Mouse (Mus musculus): ENCODE data around the gene Mok. TPM values are rescaled to one million over a fixed set of nuclear protein-coding genes. Genes with fewer than 3 reads are reported as not detected.

The Mok gene
- polyA plus RNA-seq, 1 experiment from 2014 or later, result 11.8 TPM

GRCm38 (mm10) chr12:110822366-110822765, 18.4 kb downstream of the Mok start:
- H3K4me2 ChIP-seq, result no peak overlapping the region
- ATAC-seq (ENCODE audit: low FRiP score), result no peak

GRCm38 (mm10) chr12:110821787-110822186, 19.0 kb downstream of the Mok start:
- ATAC-seq (ENCODE audit: low FRiP score) (no peak), DNase-seq (ENCODE audit: low spot score, missing footprints) (peak; percentile 17)
- no peaks in the 10 kb centered on the region for H3K4me1 ChIP-seq (ENCODE audit: control insufficient read depth, insufficient read depth, low read length)
- no peak overlapping the region for H3K9ac ChIP-seq (ENCODE audit: low read length)
- WGBS, result 88% methylated on average over 2 of the region's 2 CpGs
- H3K36me3 ChIP-seq (ENCODE audit: control insufficient read depth, insufficient read depth, low read length), result no peaks in the 10 kb centered on the region
- no peak overlapping the region for H3K27ac ChIP-seq (ENCODE audit: low read depth, low read length)
- no peaks in the 10 kb centered on the region for H3K27me3 ChIP-seq (ENCODE audit: control insufficient read depth, insufficient read depth, low read length)
- H3K4me3 ChIP-seq (ENCODE audit: low read depth, low read length), result no peak overlapping the region
- no peak overlapping the region for H3K4me2 ChIP-seq
- H3K9me3 ChIP-seq (ENCODE audit: control insufficient read depth, low read length), result no peaks in the 10 kb centered on the region

More at GRCm38 (mm10) chr12:110822366-110822765, 18.4 kb downstream of the Mok start:
- H3K4me1 ChIP-seq (ENCODE audit: control insufficient read depth, insufficient read depth, low read length), result no peaks in the 10 kb centered on the region
- H3K9ac ChIP-seq (ENCODE audit: low read length), result no peak overlapping the region
- WGBS, result 91% methylated on average over 7 of the region's 7 CpGs
- H3K36me3 ChIP-seq (ENCODE audit: control insufficient read depth, insufficient read depth, low read length), result no peaks in the 10 kb centered on the region
- H3K27me3 ChIP-seq (ENCODE audit: control insufficient read depth, insufficient read depth, low read length), result no peaks in the 10 kb centered on the region
- DNase-seq (ENCODE audit: low spot score, missing footprints), result peak; percentile 51
- H3K4me3 ChIP-seq (ENCODE audit: low read depth, low read length), result no peak overlapping the region
- H3K9me3 ChIP-seq (ENCODE audit: control insufficient read depth, low read length), result no peaks in the 10 kb centered on the region
- H3K27ac ChIP-seq (ENCODE audit: low read depth, low read length), result no peak overlapping the region

- Histone ChIP-seq H3K27ac (ENCODE audit: low read depth, low read length) (no peak overlapping the region), H3K9ac (ENCODE audit: low read length) (no peak overlapping the region), H3K9me3 (ENCODE audit: control insufficient read depth, low read length) (no peaks in the 10 kb centered on the region), H3K4me2 (no peak overlapping the region), H3K4me1 (ENCODE audit: control insufficient read depth, insufficient read depth, low read length) (no peaks in the 10 kb centered on the region), H3K36me3 (ENCODE audit: control insufficient read depth, insufficient read depth, low read length) (no peaks in the 10 kb centered on the region), H3K4me3 (ENCODE audit: low read depth, low read length) (no peak overlapping the region), H3K27me3 (ENCODE audit: control insufficient read depth, insufficient read depth, low read length) (no peaks in the 10 kb centered on the region)
- DNase-seq (ENCODE audit: low spot score, missing footprints), result peak; percentile 45
- 76% methylated on average over 8 of the region's 8 CpGs for WGBS
- ATAC-seq (ENCODE audit: low FRiP score), result no peak
These were observed 21.4 kb downstream of the Mok start for GRCm38 (mm10) chr12:110819367-110819766.

- ATAC-seq (ENCODE audit: low FRiP score) (no peak), DNase-seq (ENCODE audit: low spot score, missing footprints) (no peak)
- WGBS, result 97% methylated on average over 2 of the region's 2 CpGs
- Histone ChIP-seq H3K36me3 (ENCODE audit: control insufficient read depth, insufficient read depth, low read length) (no peaks in the 10 kb centered on the region; the same call in 1 of the 2 replicates), H3K27ac (ENCODE audit: low read depth, low read length) (no peak overlapping the region), H3K9ac (ENCODE audit: low read length) (no peak overlapping the region), H3K4me3 (ENCODE audit: low read depth, low read length) (no peak overlapping the region), H3K4me2 (no peak overlapping the region), H3K4me1 (ENCODE audit: control insufficient read depth, insufficient read depth, low read length) (no peaks in the 10 kb centered on the region), H3K9me3 (ENCODE audit: control insufficient read depth, low read length) (no peaks in the 10 kb centered on the region), H3K27me3 (ENCODE audit: control insufficient read depth, insufficient read depth, low read length) (no peaks in the 10 kb centered on the region)
These were observed 23.9 kb downstream of the Mok start for GRCm38 (mm10) chr12:110816833-110817232.

- no peaks in the 10 kb centered on the region for H3K27me3 ChIP-seq (ENCODE audit: control insufficient read depth, insufficient read depth, low read length)
- H3K4me1 ChIP-seq (ENCODE audit: control insufficient read depth, insufficient read depth, low read length), result no peaks in the 10 kb centered on the region
- WGBS, result 84% methylated on average over 17 of the region's 17 CpGs
- DNase-seq (ENCODE audit: low spot score, missing footprints) (peak; percentile 77), ATAC-seq (ENCODE audit: low FRiP score) (no peak)
- no peaks in the 10 kb centered on the region for H3K9me3 ChIP-seq (ENCODE audit: control insufficient read depth, low read length)
- no peak overlapping the region for H3K27ac ChIP-seq (ENCODE audit: low read depth, low read length)
- no peak overlapping the region for H3K9ac ChIP-seq (ENCODE audit: low read length)
- no peaks in the 10 kb centered on the region; the same call in 1 of the 2 replicates for H3K36me3 ChIP-seq (ENCODE audit: control insufficient read depth, insufficient read depth, low read length)
- H3K4me3 ChIP-seq (ENCODE audit: low read depth, low read length), result no peak overlapping the region
- H3K4me2 ChIP-seq, result no peak overlapping the region
These were observed 25.8 kb downstream of the Mok start for GRCm38 (mm10) chr12:110814924-110815323.

GRCm38 (mm10) chr12:110813624-110814023, 27.1 kb downstream of the Mok start:
- ATAC-seq (ENCODE audit: low FRiP score), result no peak
- WGBS, result 95% methylated on average over 6 of the region's 6 CpGs
- Histone ChIP-seq H3K27ac (ENCODE audit: low read depth, low read length) (no peak overlapping the region), H3K4me3 (ENCODE audit: low read depth, low read length) (no peak overlapping the region), H3K9ac (ENCODE audit: low read length) (no peak overlapping the region), H3K27me3 (ENCODE audit: control insufficient read depth, insufficient read depth, low read length) (no peaks in the 10 kb centered on the region), H3K36me3 (ENCODE audit: control insufficient read depth, insufficient read depth, low read length) (no peaks in the 10 kb centered on the region; the same call in 1 of the 2 replicates), H3K4me2 (no peak overlapping the region), H3K9me3 (ENCODE audit: control insufficient read depth, low read length) (no peaks in the 10 kb centered on the region), H3K4me1 (ENCODE audit: control insufficient read depth, insufficient read depth, low read length) (peaks cover 1% of the 10 kb centered on the region; the same call in 1 of the 2 replicates)
- DNase-seq (ENCODE audit: low spot score, missing footprints), result peak; percentile 19

- peaks cover 6% of the 10 kb centered on the region for H3K4me1 ChIP-seq (ENCODE audit: control insufficient read depth, insufficient read depth, low read length)
- H3K4me2 ChIP-seq, result no peak overlapping the region
- no peaks in the 10 kb centered on the region; the same call in 1 of the 2 replicates for H3K36me3 ChIP-seq (ENCODE audit: control insufficient read depth, insufficient read depth, low read length)
- no peak overlapping the region for H3K9ac ChIP-seq (ENCODE audit: low read length)
- no peak overlapping the region for H3K4me3 ChIP-seq (ENCODE audit: low read depth, low read length)
- no peaks in the 10 kb centered on the region for H3K9me3 ChIP-seq (ENCODE audit: control insufficient read depth, low read length)
- no peaks in the 10 kb centered on the region for H3K27me3 ChIP-seq (ENCODE audit: control insufficient read depth, insufficient read depth, low read length)
- DNase-seq (ENCODE audit: low spot score, missing footprints) (no peak), ATAC-seq (ENCODE audit: low FRiP score) (no peak)
- 92% methylated on average over 9 of the region's 9 CpGs for WGBS
- no peak overlapping the region for H3K27ac ChIP-seq (ENCODE audit: low read depth, low read length)
These were observed 27.6 kb downstream of the Mok start for GRCm38 (mm10) chr12:110813132-110813531.

- ATAC-seq (ENCODE audit: low FRiP score), result no peak
- H3K27ac ChIP-seq (ENCODE audit: low read depth, low read length), result no peak overlapping the region
These were observed 31.9 kb downstream of the Mok start for GRCm38 (mm10) chr12:110808848-110809247.

GRCm38 (mm10) chr12:110808430-110808829, 32.3 kb downstream of the Mok start:
- DNase-seq (ENCODE audit: low spot score, missing footprints) (peak; percentile 83), ATAC-seq (ENCODE audit: low FRiP score) (no peak)
- H3K9me3 ChIP-seq (ENCODE audit: control insufficient read depth, low read length), result no peaks in the 10 kb centered on the region
- no peak overlapping the region for H3K4me3 ChIP-seq (ENCODE audit: low read depth, low read length)
- no peaks in the 10 kb centered on the region for H3K27me3 ChIP-seq (ENCODE audit: control insufficient read depth, insufficient read depth, low read length)
- H3K27ac ChIP-seq (ENCODE audit: low read depth, low read length), result no peak overlapping the region
- H3K4me1 ChIP-seq (ENCODE audit: control insufficient read depth, insufficient read depth, low read length), result peaks cover 11% of the 10 kb centered on the region
- no peaks in the 10 kb centered on the region; the same call in 1 of the 2 replicates for H3K36me3 ChIP-seq (ENCODE audit: control insufficient read depth, insufficient read depth, low read length)
- H3K4me2 ChIP-seq, result no peak overlapping the region
- 25% methylated on average over 10 of the region's 10 CpGs for WGBS
- no peak overlapping the region; the same call in 1 of the 2 replicates for H3K9ac ChIP-seq (ENCODE audit: low read length)

More at GRCm38 (mm10) chr12:110808848-110809247, 31.9 kb downstream of the Mok start:
- H3K9me3 ChIP-seq (ENCODE audit: control insufficient read depth, low read length), result no peaks in the 10 kb centered on the region
- H3K36me3 ChIP-seq (ENCODE audit: control insufficient read depth, insufficient read depth, low read length), result no peaks in the 10 kb centered on the region; the same call in 1 of the 2 replicates
- H3K4me3 ChIP-seq (ENCODE audit: low read depth, low read length), result no peak overlapping the region
- no peaks in the 10 kb centered on the region for H3K27me3 ChIP-seq (ENCODE audit: control insufficient read depth, insufficient read depth, low read length)
- peaks cover 11% of the 10 kb centered on the region for H3K4me1 ChIP-seq (ENCODE audit: control insufficient read depth, insufficient read depth, low read length)
- no peak overlapping the region for H3K4me2 ChIP-seq
- DNase-seq (ENCODE audit: low spot score, missing footprints), result no peak
- WGBS, result 88% methylated on average over 5 of the region's 5 CpGs
- no peak overlapping the region for H3K9ac ChIP-seq (ENCODE audit: low read length)
